Mouse (Mus musculus) C2C12 (cell line): ENCODE results near the gene Atxn1. TPM values are rescaled to one million over a fixed set of nuclear protein-coding genes. Genes with fewer than 3 reads are reported as not detected.

ENCODE experiments used
- H3K27me3 ChIP-seq: one replicate; pipeline ENCODE4 v1.6.1; 2011; ENCODE audit not compliant: control insufficient read depth, insufficient read depth, insufficient read length
- H3K36me3 ChIP-seq: one replicate; pipeline ENCODE4 v1.6.1; 2011; ENCODE audit not compliant: control insufficient read depth, insufficient read depth
- H3K4me3 ChIP-seq: one replicate; pipeline ENCODE4 v1.5.1; 2011; ENCODE audit warnings: mild to moderate bottlenecking, control low read depth; ENCODE audit not compliant: poor library complexity, insufficient read depth, severe bottlenecking
- H3K79me2 ChIP-seq: one replicate; pipeline ENCODE4 v1.6.1; 2011; ENCODE audit not compliant: control insufficient read depth, insufficient read depth
- H3K79me3 ChIP-seq: one replicate; pipeline ENCODE4 v1.6.1; 2011; ENCODE audit warnings: low read depth, control low read depth
- H3ac ChIP-seq: one replicate; pipeline ENCODE3; 2011; ENCODE audit warnings: low read depth; ENCODE audit not compliant: control insufficient read depth, insufficient read length
- CEBPB ChIP-seq: IDR thresholded peaks from one replicate; pipeline ENCODE4 v1.6.1; 2011; ENCODE audit warnings: low read depth, mild to moderate bottlenecking, control low read depth, moderate library complexity
- CTCF ChIP-seq: IDR thresholded peaks from one replicate; pipeline ENCODE4 v1.5.1; 2011; ENCODE audit not compliant: control insufficient read depth, insufficient read depth, insufficient read length
- FOSL1 ChIP-seq: IDR thresholded peaks from one replicate; pipeline ENCODE4 v1.8.0; 2011; ENCODE audit warnings: mild to moderate bottlenecking, low read length; ENCODE audit not compliant: poor library complexity, insufficient read depth, severe bottlenecking
- MAX ChIP-seq: IDR thresholded peaks from one replicate; pipeline ENCODE4 v1.6.1; 2011; ENCODE audit warnings: mild to moderate bottlenecking, control low read depth
- MYOD1 ChIP-seq: IDR thresholded peaks from one replicate; pipeline ENCODE4 v1.6.1; 2011; ENCODE audit warnings: low read depth; ENCODE audit not compliant: control insufficient read depth, insufficient read length
- MYOG ChIP-seq: IDR thresholded peaks from one replicate; pipeline ENCODE4 v1.6.1; 2011; ENCODE audit not compliant: control insufficient read depth, insufficient read length; ENCODE audit errors: extremely low read depth
- USF1 ChIP-seq: IDR thresholded peaks from one replicate; pipeline ENCODE4 v1.6.1; 2011; ENCODE audit warnings: low read depth, mild to moderate bottlenecking, control low read depth, moderate library complexity
- long read RNA-seq, 2 experiments: library from polyadenylated mRNA; unstranded; transcript quantifications; one replicate each; pipeline ENCODE4 v2.0.0; 2019 to 2020
- polyA plus RNA-seq: library from polyadenylated mRNA; unstranded; fragments of >200 nt; fragmentation: generic; extraction: Trizol; gene quantifications from one replicate; pipeline ENCODE4 v1.2.1, GENCODE M21; 2012; ENCODE audit warnings: missing spikeins

Atxn1 gene
- polyA plus RNA-seq: 3.0 TPM
- long read RNA-seq, experiment 1, partial matches to known transcripts: 0 of 25 reads
- long read RNA-seq, experiment 1, other reads (novel, unspliced or antisense): 25 of 25 reads
- long read RNA-seq, experiment 2, partial matches to known transcripts: 0 of 5 reads
- long read RNA-seq, experiment 2, other reads (novel, unspliced or antisense): 5 of 5 reads

DNA sequence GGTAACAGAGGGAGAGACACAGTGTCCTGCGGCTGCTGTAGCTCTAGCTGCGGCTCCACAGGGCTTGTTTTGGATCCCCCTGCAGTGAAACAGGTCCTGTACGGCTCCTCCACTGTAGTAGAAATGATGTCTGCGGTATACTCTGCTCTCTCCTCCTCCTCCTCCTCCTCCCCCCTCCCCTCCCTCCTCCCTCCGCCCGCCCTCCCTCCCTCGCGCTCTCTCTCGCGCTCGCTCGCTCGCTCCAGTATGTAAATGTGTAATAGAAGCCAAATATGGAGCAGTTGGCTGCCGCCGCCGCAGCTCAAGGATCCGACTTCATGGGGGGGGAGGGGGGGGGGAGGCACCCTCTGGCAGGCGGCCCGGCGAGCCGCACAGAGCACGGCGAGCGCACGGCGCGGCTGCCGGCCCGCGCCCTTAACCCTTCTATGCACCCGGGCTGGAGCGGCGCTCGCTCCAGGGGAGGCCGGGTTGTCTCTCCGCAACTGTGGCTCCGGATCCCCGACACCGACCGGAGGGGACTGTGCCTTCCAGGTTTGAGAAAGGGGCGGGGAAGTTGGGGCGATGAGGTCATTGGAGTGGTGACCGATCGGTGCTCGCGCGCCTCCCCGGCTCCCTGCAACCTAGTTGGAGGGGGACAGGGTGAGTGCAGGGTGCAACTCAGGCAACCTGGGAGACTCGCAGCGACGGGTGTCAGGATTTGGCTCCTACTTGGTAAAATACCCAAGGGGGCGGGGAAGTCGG lies at the start of gene Atxn1:
TSS of gene Atxn1 (minus strand) at position 156 of the 741 bp plus-strand sequence.
- peaks cover 9% of the 10 kb centered on the region for H3K79me3 ChIP-seq
- H3ac ChIP-seq: peak within 1 kb of the TSS; percentile 98
- TF ChIP-seq CEBPB: no peak
- no peak for TF ChIP-seq USF1
- no peak for TF ChIP-seq MYOD1
- TF ChIP-seq FOSL1: no peak
- no peak for TF ChIP-seq CTCF
- TF ChIP-seq MAX: no peak
- no peak for TF ChIP-seq MYOG

GRCm38 (mm10) chr13:46011232-46011631 lies 46.4 kb upstream of the Atxn1 start:
- no peak overlapping the region for H3K4me3 ChIP-seq
- peaks cover 13% of the 10 kb centered on the region for H3K27me3 ChIP-seq
- H3K79me3 ChIP-seq: no peaks in the 10 kb centered on the region
- H3ac ChIP-seq: no peak overlapping the region
- no peaks in the 10 kb centered on the region for H3K79me2 ChIP-seq
- H3K36me3 ChIP-seq: no peaks in the 10 kb centered on the region
- TF ChIP-seq MYOD1 (no peak), CEBPB (no peak), MYOG (no peak), MAX (no peak), CTCF (no peak), FOSL1 (no peak), USF1 (no peak)

More for the DNA sequence above, at the start of gene Atxn1:
- H3K4me3 ChIP-seq: peak within 1 kb of the TSS; percentile 74
- H3K36me3 ChIP-seq: no peaks in the 10 kb centered on the region
- peaks cover 47% of the 10 kb centered on the region for H3K79me2 ChIP-seq
- H3K27me3 ChIP-seq: no peaks in the 10 kb centered on the region

DNA sequence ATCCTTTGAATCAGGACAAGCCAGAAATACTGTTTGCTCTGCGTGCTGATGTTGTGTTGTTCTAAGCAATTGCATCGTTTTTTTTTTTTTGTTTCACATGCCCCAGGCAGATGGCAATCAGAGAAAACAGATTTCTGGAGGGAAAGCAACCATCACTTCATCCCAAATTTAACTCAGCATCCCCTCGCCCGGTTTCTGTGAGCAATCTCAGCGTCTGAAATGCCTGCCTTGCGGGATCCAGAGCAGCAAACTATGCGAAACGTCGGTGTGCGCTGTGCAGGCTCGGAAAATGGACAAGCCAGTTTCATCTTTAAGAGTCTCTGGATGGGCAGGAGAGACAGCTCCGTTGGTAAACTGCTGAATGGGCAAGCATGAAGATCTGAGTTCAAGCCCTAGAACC lies 45.3 kb upstream of the Atxn1 start:
- Histone ChIP-seq H3K4me3 (no peak overlapping the region), H3ac (no peak overlapping the region), H3K36me3 (no peaks in the 10 kb centered on the region), H3K79me2 (no peaks in the 10 kb centered on the region), H3K79me3 (no peaks in the 10 kb centered on the region), H3K27me3 (peaks cover 13% of the 10 kb centered on the region)
- no peak for TF ChIP-seq CTCF
- no peak for TF ChIP-seq MAX
- no peak for TF ChIP-seq MYOG
- TF ChIP-seq MYOD1: no peak
- no peak for TF ChIP-seq USF1
- TF ChIP-seq FOSL1: no peak
- no peak for TF ChIP-seq CEBPB

DNA sequence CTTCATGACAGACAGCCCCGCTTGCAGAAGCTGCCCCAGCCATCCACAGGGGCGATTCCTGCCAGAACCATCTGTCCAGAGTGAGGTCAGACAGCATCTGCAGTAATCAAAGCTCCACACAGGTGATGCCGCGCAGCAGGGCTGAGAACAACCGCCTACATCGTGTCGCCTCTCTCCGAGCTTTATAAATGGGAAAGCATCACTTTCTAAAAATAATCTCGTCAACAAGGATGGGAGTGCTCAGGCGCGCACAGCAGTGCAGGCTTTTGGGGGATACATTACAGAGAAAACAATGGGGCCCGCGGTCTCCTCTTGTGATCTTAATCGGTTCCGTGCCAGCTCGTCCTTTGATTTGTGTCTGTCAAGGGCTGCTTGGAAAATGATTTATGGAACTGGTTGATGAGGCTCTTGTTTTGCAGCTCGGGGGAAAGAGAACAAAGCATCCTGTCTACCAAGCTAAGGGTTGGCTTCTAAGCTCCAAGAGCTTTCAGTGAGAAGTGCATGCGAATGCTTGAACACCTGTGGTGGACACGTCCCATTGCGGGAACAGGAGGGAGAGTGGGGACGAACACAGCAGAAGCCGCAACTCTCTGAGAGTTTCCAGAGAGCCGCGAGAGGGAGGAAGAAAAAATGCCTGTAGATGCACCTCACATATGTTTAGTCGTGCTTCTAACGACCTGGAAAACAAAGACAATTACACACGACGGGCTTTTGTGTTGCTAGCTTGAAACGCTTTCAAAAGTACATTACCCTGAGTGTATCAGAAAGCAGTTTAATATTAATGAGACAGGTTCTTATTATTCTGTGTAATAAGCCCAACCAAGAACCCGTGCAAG lies 44.2 kb upstream of the Atxn1 start:
- Histone ChIP-seq H3ac (peak overlapping the region; percentile 32), H3K36me3 (no peaks in the 10 kb centered on the region), H3K4me3 (no peak overlapping the region), H3K79me2 (no peaks in the 10 kb centered on the region), H3K27me3 (peaks cover 13% of the 10 kb centered on the region), H3K79me3 (no peaks in the 10 kb centered on the region)
- TF ChIP-seq USF1 (no peak), CEBPB (no peak), MYOD1 (no peak), CTCF (no peak)

DNA sequence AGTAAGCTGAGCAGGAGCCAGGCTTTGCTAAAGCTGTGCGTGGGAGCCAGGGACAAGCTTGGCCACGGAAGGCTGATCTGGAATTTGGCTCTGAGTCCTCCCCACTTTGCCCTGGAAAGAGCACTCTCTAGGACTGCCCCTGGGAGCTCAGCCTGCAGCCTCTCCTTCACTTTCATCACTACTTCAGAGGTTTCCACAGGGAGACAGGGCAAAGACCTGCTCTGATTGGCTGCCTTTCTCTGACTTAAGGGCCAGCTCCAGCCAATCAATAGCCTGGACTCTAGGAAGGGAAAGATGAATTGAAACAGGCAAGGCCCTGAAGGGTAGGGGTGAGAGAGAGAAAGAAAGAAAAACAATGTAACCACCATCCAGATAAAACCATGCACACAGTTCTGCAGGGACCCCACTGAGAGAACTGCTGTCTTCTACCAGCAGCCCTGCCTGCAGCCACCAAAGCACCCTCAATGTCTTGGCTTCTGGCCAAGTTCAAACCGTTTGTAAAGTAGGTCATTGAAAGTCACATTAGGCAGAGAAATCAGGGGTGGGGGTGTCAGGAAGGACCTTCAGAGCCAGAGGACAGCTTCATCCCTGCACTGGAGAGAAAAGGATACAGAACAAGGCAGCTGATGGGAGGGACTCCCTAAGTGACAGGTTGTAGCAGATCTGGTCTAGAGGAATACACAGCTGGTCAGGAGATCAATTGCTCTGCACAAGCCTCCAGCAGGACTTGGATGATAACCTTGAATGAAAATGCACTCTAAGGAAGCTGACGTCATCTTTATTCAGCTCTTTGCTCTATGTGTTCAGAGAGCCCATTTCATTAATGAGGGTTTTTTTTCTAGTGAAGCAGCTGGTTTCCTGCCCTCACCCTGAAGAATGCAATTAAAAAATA lies 41.6 kb upstream of the Atxn1 start:
- no peaks in the 10 kb centered on the region for H3K36me3 ChIP-seq
- H3K27me3 ChIP-seq: peaks cover 16% of the 10 kb centered on the region
- TF ChIP-seq CEBPB (no peak), FOSL1 (no peak), USF1 (no peak)
- H3K4me3 ChIP-seq: no peak overlapping the region
- H3ac ChIP-seq: no peak overlapping the region
- no peaks in the 10 kb centered on the region for H3K79me2 ChIP-seq
- no peaks in the 10 kb centered on the region for H3K79me3 ChIP-seq
